Mouse (Mus musculus) spleen, postnatal 4 days (tissue): ENCODE results near the gene Zglp1.
A peak's percentile ranks its signal among the peaks of the same experiment; 100 is the strongest.

Experiments
- DNase-seq, 2 experiments: peaks; one replicate each; pipeline ENCODE4 v3.0.0; 2022; ENCODE audit warnings: low spot score in 2 of 2

Gene Zglp1

GRCm38 (mm10) chr9:21067006-21067684 is at the start of gene Zglp1:
Zglp1 (minus strand) TSS chr9:21067093.
- no peak for DNase-seq

- no peak for DNase-seq
Measured at GRCm38 (mm10) chr9:21115105-21115504, 48.2 kb upstream of the Zglp1 start.

DNA sequence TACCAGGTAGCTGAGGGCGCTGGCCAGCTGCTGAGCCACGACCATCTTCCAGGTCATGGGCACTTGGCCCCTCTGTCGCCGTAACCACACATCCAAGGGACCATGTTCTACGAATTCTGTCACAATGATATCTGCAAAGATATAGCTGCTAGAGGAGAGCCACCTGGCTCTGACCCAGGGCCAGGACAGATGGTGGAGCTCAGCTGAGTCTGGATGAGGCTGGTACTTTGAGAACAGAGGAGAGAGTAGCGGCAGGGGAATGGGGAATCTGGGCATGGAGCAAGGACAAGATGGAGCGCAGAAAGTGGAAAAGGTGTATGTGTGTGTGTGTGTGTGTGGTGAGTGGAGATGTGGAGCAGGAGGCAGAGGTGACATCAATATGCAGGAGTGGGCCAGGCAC is 47.3 kb upstream of the Zglp1 start:
- DNase-seq = no peak

GRCm38 (mm10) chr9:21113751-21114150 is 46.9 kb upstream of the Zglp1 start:
- no peak for DNase-seq

GRCm38 (mm10) chr9:21107607-21108237 is 40.8 kb upstream of the Zglp1 start:
- DNase-seq = no peak

- DNase-seq = no peak
Measured at GRCm38 (mm10) chr9:21105760-21106564, 39.1 kb upstream of the Zglp1 start.

- no peak for DNase-seq
Measured at GRCm38 (mm10) chr9:21104814-21105213, 37.9 kb upstream of the Zglp1 start.

DNA sequence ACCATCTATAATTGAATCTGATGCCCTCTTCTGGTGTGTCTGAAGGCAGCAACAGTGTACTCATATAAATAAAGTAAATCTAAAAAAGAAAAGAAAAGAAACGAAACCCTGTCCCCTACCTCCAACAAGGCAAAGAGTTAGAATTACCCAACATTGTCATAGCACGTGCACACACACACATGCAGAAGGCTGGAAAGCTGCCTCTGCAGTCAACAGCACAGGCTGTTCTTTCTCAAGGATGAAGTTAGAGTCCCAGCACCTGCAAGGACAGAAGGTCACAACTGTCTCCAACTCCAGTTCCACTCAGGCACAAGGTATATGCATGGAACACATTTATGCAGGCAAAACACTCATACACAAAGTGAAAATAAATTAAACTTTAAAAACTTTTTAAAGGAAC is 35.2 kb upstream of the Zglp1 start:
- no peak for DNase-seq

GRCm38 (mm10) chr9:21100447-21101161 is 33.7 kb upstream of the Zglp1 start:
- no peak for DNase-seq

GRCm38 (mm10) chr9:21097793-21098192 is 30.9 kb upstream of the Zglp1 start:
- no peak for DNase-seq

DNA sequence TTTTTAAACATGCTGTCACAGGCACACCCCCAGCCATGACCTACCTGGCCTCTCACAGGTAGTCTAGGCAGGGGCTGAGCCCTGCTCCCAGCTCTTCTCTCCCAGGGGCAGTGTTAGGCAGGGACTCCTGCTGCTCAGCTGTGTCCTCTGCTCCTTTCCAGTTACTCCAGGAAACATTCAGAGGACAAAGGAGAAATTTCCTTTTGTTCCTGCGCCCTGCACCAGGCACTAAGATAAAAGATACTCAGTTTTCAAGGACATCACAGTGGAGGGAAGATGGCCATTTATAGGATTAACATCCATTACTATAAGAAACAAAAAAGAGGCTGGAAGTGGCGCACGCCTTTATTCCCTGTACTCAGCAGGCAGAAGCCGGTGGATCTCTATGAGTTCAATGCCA is 29.1 kb upstream of the Zglp1 start:
- no peak for DNase-seq

DNA sequence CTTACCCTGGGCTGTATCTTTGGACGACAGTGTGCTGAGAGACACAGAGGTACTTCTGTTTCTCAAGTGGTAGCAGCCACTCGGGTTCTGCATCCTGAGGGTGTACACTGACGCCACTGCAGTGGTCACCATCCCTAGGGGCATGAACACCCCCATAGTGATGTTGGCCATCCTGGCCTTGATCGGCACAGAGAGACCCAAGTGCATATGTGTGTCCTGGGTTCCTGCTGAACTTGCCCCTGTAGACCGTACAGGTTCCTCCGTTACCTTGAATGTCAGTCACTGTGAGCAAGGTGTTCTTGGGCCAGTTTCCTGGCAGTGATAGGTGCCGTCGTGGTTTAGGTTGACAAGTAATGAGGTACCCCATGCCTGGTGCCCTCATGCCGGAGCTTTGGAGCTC is 26.5 kb upstream of the Zglp1 start:
- no peak for DNase-seq

- peak; percentile 97 to 98 for DNase-seq
Measured at GRCm38 (mm10) chr9:21091707-21092320, 24.9 kb upstream of the Zglp1 start, which contains the start of the genes Gm38431 and Raver1. Gm38431 (minus strand) TSS chr9:21091997. Raver1 (minus strand) TSS chr9:21092008.

GRCm38 (mm10) chr9:21090972-21091706 is 24.2 kb upstream of the Zglp1 start:
- DNase-seq = no peak

DNA sequence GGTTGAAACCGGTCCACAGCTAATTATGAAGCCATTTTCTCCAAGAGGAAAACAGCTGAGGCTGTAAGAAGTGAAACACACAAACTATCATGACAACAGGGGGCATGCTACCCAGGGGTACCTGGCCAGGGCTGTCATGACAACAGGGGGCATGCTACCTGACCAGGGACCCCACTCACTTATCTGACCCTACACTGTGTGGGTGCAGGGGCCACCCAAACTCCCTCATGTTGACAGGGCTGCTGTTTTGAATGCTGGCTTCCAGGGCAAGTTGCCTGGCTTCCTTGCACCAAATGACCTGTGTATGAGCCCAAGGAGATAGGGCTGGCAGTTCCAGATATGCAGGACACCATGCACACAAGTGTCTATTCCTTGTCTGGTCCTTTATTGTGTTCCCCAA is 23.6 kb upstream of the Zglp1 start:
- DNase-seq = no peak

DNA sequence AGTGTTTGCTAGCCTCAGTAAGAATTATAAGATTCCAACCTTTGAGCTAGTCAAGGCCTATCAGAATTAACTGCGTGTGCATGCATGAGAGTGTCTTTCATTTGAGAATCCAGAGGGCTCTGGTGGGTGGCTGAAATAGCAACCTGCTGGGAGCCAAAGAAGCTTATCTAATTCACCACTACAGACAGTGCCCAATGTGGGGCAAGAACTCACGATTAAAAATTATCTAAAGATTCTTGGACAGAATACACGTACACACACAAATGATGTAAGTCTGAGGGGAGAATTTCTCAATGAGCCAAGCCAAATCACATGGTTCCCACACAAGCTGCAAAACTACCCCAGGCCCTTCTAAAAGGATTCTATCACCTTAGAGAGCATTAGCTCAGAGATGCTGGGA is 16.4 kb upstream of the Zglp1 start:
- DNase-seq = no peak

DNA sequence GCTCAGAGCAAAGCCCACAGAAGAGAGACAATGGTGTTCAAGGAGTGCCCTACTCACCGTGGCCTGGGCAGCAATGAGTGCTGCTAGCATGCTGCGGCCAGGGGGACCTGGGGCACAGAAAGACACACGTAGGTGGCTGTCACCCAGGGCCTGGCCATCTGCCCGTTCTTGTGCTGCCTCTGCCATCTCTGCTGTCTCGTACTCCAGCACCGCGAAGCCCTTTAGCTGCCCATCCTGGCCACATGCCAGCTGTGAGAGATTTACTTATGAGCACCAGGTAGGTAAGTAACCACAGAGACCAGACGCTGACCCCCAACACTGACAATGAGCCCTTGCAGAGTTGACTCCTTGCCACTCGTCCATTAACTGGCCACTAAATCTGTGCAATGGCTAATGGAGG is 14.2 kb upstream of the Zglp1 start:
- DNase-seq = no peak

GRCm38 (mm10) chr9:21075625-21076024 is 8.7 kb upstream of the Zglp1 start:
- no peak for DNase-seq

DNA sequence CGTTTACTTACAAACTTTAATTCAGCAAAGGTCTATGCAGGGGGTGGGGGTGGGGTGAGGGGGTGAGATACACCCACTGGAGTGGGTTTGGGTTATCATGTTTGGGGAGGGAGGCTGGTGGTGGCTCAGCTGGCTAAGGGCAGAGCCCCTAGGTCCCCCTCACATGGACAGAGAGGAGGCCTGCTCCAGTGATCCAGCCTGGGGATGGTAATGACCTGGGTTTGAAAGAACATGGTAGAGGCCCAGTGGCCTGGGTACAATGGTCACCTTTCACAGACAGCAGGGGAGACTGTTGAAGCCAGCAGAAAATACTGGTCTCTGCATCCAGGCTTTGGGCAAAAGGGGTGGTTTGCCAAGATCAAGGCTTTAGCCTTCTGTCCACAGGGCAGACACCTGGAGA is 7.3 kb upstream of the Zglp1 start:
- no peak for DNase-seq

DNA sequence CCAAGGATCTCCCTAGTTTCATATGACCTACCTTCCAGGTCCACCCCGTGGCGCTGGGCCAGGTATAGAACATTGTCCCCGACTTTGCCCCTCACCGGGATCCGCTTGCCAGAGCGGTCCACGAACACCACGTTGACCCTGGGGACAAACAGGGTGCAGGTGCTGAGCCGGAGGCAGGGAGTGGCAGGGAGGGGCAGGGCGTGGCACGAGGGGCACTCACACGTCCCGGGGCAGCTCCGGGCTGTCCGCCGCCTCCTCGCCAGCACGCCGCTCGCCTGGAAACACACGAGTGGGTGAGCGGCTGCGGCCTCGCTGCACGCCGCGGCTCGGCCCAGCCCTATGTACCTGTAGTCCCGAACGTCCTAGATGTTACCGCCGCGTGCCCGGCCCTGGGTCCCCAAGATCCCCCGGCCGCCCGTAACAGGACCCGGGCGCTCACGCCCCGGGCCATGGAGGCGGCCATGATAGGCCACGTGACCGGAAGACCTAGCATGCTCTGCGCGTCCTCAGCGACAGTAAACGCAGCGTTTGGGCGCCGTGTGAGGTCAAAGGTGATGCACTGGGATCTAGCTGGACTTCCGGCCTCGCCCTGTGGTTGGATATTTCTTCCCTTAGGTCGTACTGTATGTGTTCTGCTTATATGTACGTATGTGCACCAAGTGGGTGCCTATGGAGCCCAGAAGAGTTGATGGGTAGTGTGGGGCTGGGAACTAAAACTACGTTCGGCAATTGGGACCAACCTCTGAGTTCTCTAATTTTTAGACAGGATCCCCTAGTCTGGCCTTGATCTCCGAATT is 6.3 kb upstream of the Zglp1 start, which contains the start of the genes Gm49373 and Fdx1l:
Gene Gm49373, minus strand, starts transcription at position 53 of the 797 bp plus-strand sequence.
Gene Fdx1l, minus strand, starts transcription at position 571 of the 797 bp plus-strand sequence.
- DNase-seq = peak; percentile 81 to 91
